Mouse (Mus musculus) lung, embryonic 14.5 days (tissue): ENCODE results near the gene Cyfip2. TPM values are rescaled to one million over a fixed set of nuclear protein-coding genes. Genes with fewer than 3 reads are reported as not detected.

ENCODE experiments used
- ATAC-seq: fragments of 200-750 bp; cut with Nextera tagmentation; 2 replicates; pipeline ENCODE4 v1.8.0; 2017; ENCODE audit warnings: mild to moderate bottlenecking, moderate TSS enrichment, moderate library complexity; ENCODE audit not compliant: insufficient read depth
- DNase-seq: peaks from one replicate; pipeline ENCODE4 v3.0.0-alpha.2; 2015
- H3K27ac ChIP-seq: fragments of 300-500 bp; sonication (generic); 2 replicates; pipeline ENCODE4 v1.5.1; 2014; ENCODE audit warnings: low read depth, mild to moderate bottlenecking, moderate library complexity
- H3K27me3 ChIP-seq: fragments of 300-500 bp; sonication (generic); 2 replicates; pipeline ENCODE4 v1.6.1; 2014; ENCODE audit warnings: low read length, control low read depth; ENCODE audit not compliant: insufficient read depth
- H3K36me3 ChIP-seq: fragments of 300-500 bp; sonication (generic); 2 replicates; pipeline ENCODE4 v1.6.1; 2014; ENCODE audit warnings: control low read depth; ENCODE audit not compliant: insufficient read depth
- H3K4me1 ChIP-seq: fragments of 300-500 bp; sonication (generic); 2 replicates; pipeline ENCODE4 v1.6.1; 2014; ENCODE audit warnings: antibody characterized with exemption, control low read depth; ENCODE audit not compliant: insufficient read depth
- H3K4me2 ChIP-seq: fragments of 300-500 bp; sonication (generic); 2 replicates; pipeline ENCODE4 v1.6.1; 2014; ENCODE audit warnings: mild to moderate bottlenecking
- H3K4me3 ChIP-seq: fragments of 300-500 bp; sonication (generic); 2 replicates; pipeline ENCODE4 v1.5.1; 2014; ENCODE audit warnings: low read depth, low read length
- H3K9ac ChIP-seq: fragments of 300-500 bp; sonication (generic); 2 replicates; pipeline ENCODE4 v1.6.1; 2014
- H3K9me3 ChIP-seq: fragments of 300-500 bp; sonication (generic); 2 replicates; pipeline ENCODE4 v1.6.1; 2016; ENCODE audit warnings: low read depth, low read length, control low read depth
- CTCF ChIP-seq: IDR thresholded peaks from 2 replicates; pipeline ENCODE4 v1.5.1; 2016; ENCODE audit warnings: antibody characterized with exemption, low read depth
- WGBS: fragments of 180-500 bp; shearing (Covaris S2); extraction: QIAGEN DNeasy Blood & Tissue Kit; methylation state at CpG from one replicate; pipeline ENCODE4 v1.1.7; 2014; 5-methylcytosine and 5-hydroxymethylcytosine counted together
- polyA plus RNA-seq: library from polyadenylated mRNA; unstranded; fragments of >200 nt; fragmentation: Nextera tagmentation; extraction: Ambion mirVana; gene quantifications from 2 replicates; pipeline ENCODE4 v1.2.1, GENCODE M21; 2014

The Cyfip2 gene
- polyA plus RNA-seq, 1 experiment from 2014 or later: 6.1 TPM

GRCm38 (mm10) chr11:46275302-46275701 is 37.4 kb downstream of the Cyfip2 start:
- peak; percentile 87 for TF ChIP-seq CTCF
- no peak overlapping the region for H3K4me3 ChIP-seq
- no peak overlapping the region for H3K27ac ChIP-seq
- DNase-seq: peak; percentile 89
- no peaks in the 10 kb centered on the region for H3K36me3 ChIP-seq
- 5% methylated on average over 6 of the region's 6 CpGs for WGBS
- H3K4me2 ChIP-seq: no peak overlapping the region
- no peak overlapping the region for H3K9ac ChIP-seq
- H3K4me1 ChIP-seq: no peaks in the 10 kb centered on the region
- no peaks in the 10 kb centered on the region for H3K27me3 ChIP-seq
- H3K9me3 ChIP-seq: no peaks in the 10 kb centered on the region
- ATAC-seq: peak; percentile 90

- no peak for TF ChIP-seq CTCF
- WGBS: 81% methylated on average over 3 of the region's 3 CpGs
- H3K4me2 ChIP-seq: no peak overlapping the region
Measured at GRCm38 (mm10) chr11:46273969-46274368, 38.7 kb downstream of the Cyfip2 start.

GRCm38 (mm10) chr11:46272058-46272681 is 40.5 kb downstream of the Cyfip2 start:
- Histone ChIP-seq H3K9me3 (no peaks in the 10 kb centered on the region), H3K9ac (no peak overlapping the region), H3K4me1 (no peaks in the 10 kb centered on the region), H3K36me3 (no peaks in the 10 kb centered on the region), H3K27me3 (no peaks in the 10 kb centered on the region), H3K27ac (no peak overlapping the region), H3K4me3 (no peak overlapping the region), H3K4me2 (no peak overlapping the region)
- DNase-seq (no peak), ATAC-seq (no peak)
- WGBS: 68% methylated on average over 8 of the region's 8 CpGs
- no peak for TF ChIP-seq CTCF

More at GRCm38 (mm10) chr11:46273969-46274368, 38.7 kb downstream of the Cyfip2 start:
- Histone ChIP-seq H3K4me1 (no peaks in the 10 kb centered on the region), H3K9me3 (no peaks in the 10 kb centered on the region), H3K36me3 (no peaks in the 10 kb centered on the region), H3K9ac (no peak overlapping the region), H3K4me3 (no peak overlapping the region), H3K27me3 (no peaks in the 10 kb centered on the region), H3K27ac (no peak overlapping the region)
- DNase-seq (no peak), ATAC-seq (no peak)

GRCm38 (mm10) chr11:46269893-46270292 is 42.8 kb downstream of the Cyfip2 start:
- ATAC-seq: no peak
- H3K4me3 ChIP-seq: no peak overlapping the region

GRCm38 (mm10) chr11:46269391-46269790 is 43.3 kb downstream of the Cyfip2 start:
- DNase-seq (no peak), ATAC-seq (no peak)
- no peaks in the 10 kb centered on the region for H3K36me3 ChIP-seq
- no peak overlapping the region for H3K9ac ChIP-seq
- no peaks in the 10 kb centered on the region for H3K27me3 ChIP-seq
- no peaks in the 10 kb centered on the region for H3K9me3 ChIP-seq
- H3K4me1 ChIP-seq: no peaks in the 10 kb centered on the region
- no peak overlapping the region for H3K4me3 ChIP-seq
- no peak for TF ChIP-seq CTCF
- H3K27ac ChIP-seq: no peak overlapping the region
- no peak overlapping the region for H3K4me2 ChIP-seq
- WGBS: 61% methylated on average over 9 of the region's 9 CpGs

More at GRCm38 (mm10) chr11:46269893-46270292, 42.8 kb downstream of the Cyfip2 start:
- Histone ChIP-seq H3K27ac (no peak overlapping the region), H3K27me3 (no peaks in the 10 kb centered on the region), H3K9me3 (no peaks in the 10 kb centered on the region), H3K4me1 (no peaks in the 10 kb centered on the region), H3K9ac (no peak overlapping the region), H3K36me3 (no peaks in the 10 kb centered on the region), H3K4me2 (no peak overlapping the region)
- no peak for DNase-seq
- no peak for TF ChIP-seq CTCF
- WGBS: 41% methylated on average over 3 of the region's 3 CpGs

GRCm38 (mm10) chr11:46268991-46269390 is 43.7 kb downstream of the Cyfip2 start:
- TF ChIP-seq CTCF: peak; percentile 82
- ATAC-seq (peak; percentile 58; the same call in 1 of the 2 replicates), DNase-seq (peak; percentile 79)
- Histone ChIP-seq H3K27me3 (no peaks in the 10 kb centered on the region), H3K4me1 (no peaks in the 10 kb centered on the region), H3K9me3 (no peaks in the 10 kb centered on the region), H3K9ac (no peak overlapping the region), H3K4me2 (no peak overlapping the region), H3K27ac (no peak overlapping the region), H3K4me3 (no peak overlapping the region), H3K36me3 (no peaks in the 10 kb centered on the region)
- WGBS: 17% methylated on average over 7 of the region's 7 CpGs

GRCm38 (mm10) chr11:46265031-46265786 is 47.5 kb downstream of the Cyfip2 start:
- H3K4me2 ChIP-seq: no peak overlapping the region
- 69% methylated on average over 11 of the region's 11 CpGs for WGBS
- no peaks in the 10 kb centered on the region for H3K27me3 ChIP-seq
- H3K4me3 ChIP-seq: no peak overlapping the region
- no peaks in the 10 kb centered on the region for H3K9me3 ChIP-seq
- DNase-seq (no peak), ATAC-seq (no peak)
- no peaks in the 10 kb centered on the region for H3K36me3 ChIP-seq
- H3K4me1 ChIP-seq: no peaks in the 10 kb centered on the region
- TF ChIP-seq CTCF: no peak
- no peak overlapping the region for H3K9ac ChIP-seq
- no peak overlapping the region for H3K27ac ChIP-seq
